Mouse (Mus musculus): ENCODE data around the gene Gm42421. TPM values are rescaled to one million over a fixed set of nuclear protein-coding genes. Genes with fewer than 3 reads are reported as not detected.

Gm42421 gene
- 1.5 and 2.6 TPM in 2 replicates for polyA plus RNA-seq (2015; fragmentation: Nextera tagmentation; extraction: Ambion mirVana)

DNA sequence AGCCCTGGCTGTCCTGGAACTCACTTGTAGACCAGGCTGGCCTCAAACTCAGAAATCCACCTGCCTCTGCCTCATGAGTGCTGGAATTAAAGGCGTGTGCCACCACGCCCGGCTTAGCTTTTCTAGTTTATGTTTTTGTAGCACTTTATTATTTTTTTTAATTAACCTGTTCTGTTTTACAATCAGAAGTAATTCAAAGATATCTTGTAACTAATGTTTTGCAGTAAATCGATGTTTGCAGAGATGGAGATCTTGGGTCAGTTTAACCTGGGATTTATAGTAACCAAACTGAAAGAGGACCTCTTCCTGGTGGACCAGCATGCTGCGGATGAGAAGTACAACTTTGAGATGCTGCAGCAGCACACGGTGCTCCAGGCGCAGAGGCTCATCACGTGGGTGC lies at the start of gene Gm42421:
Gene Gm42421 (plus strand): TSS at position 301 of the 400 bp plus-strand sequence.
- WGBS, result 95% methylated on average over 8 of the region's 8 CpGs
- no peak within 1 kb of the TSS for H3K4me3 ChIP-seq
- H3K4me1 ChIP-seq (replicated peaks), result no peaks in the 10 kb centered on the region
- H3K27me3 ChIP-seq, result no peaks in the 10 kb centered on the region
- no peaks in the 10 kb centered on the region for H3K9me3 ChIP-seq
- H3K27ac ChIP-seq (replicated peaks), result no peak within 1 kb of the TSS
- no peak within 1 kb of the TSS for H3K4me2 ChIP-seq
- no peak within 1 kb of the TSS for H3K9ac ChIP-seq
- H3K36me3 ChIP-seq, result peaks cover 78% of the 10 kb centered on the region
- ATAC-seq (ENCODE audit: low FRiP score, low read depth), result no peak

DNA sequence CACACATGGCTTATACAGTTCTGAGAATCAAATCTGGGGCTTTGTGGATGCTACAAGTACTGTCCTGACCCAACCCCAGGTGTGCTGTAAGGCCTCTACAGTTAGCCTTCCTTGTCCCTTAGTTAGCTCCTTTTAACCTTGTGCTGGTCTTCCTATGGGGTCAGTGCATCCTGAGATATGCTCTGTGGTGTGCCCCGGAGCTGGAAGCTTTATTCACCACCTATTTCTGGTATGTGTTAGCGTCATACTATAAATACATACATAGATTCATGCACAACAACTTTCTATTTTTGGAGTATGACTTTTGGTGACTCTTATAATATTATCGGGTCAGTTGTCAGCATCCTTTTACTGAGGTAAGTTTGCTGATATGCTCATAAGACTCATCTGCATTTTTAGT lies 42.7 kb upstream of the Gm42421 start:
- ATAC-seq (ENCODE audit: low FRiP score, low read depth), result no peak
- H3K27ac ChIP-seq (replicated peaks), result no peak overlapping the region
- H3K36me3 ChIP-seq, result peaks cover 88% of the 10 kb centered on the region
- WGBS, result 98% methylated on average over 3 of the region's 3 CpGs
- no peaks in the 10 kb centered on the region for H3K27me3 ChIP-seq
- H3K9ac ChIP-seq, result no peak overlapping the region
- H3K4me2 ChIP-seq, result no peak overlapping the region
- H3K4me1 ChIP-seq (replicated peaks), result no peaks in the 10 kb centered on the region
- no peak overlapping the region for H3K4me3 ChIP-seq
- H3K9me3 ChIP-seq, result no peaks in the 10 kb centered on the region

DNA sequence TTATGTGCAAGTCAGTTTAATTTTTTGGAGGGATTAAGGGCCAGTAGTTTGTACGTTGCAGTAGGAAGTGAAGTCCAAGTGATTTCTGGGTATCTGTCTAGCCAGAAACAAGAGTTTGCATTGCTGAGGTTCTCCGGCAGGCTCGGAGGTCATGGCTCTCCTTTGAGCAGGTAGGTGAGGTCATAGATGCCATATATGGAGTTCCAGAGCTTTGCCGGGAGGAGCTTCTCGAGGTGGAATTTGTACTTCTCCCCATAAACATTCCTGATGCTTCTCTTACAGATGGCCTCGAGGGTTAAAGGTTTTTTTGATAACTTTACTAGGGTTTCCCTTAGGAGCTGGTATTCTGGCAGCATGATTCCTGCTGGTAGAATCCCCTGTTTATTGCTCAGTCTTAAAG lies 37.2 kb upstream of the Gm42421 start:
- H3K4me1 ChIP-seq (replicated peaks), result no peaks in the 10 kb centered on the region
- H3K4me2 ChIP-seq, result no peak overlapping the region
- no peak overlapping the region for H3K9ac ChIP-seq
- WGBS, result 92% methylated on average over 6 of the region's 6 CpGs
- no peak overlapping the region for H3K27ac ChIP-seq (replicated peaks)
- H3K36me3 ChIP-seq, result peaks cover 58% of the 10 kb centered on the region
- H3K4me3 ChIP-seq, result no peak overlapping the region
- ATAC-seq (ENCODE audit: low FRiP score, low read depth), result no peak
- H3K27me3 ChIP-seq, result no peaks in the 10 kb centered on the region
- no peaks in the 10 kb centered on the region for H3K9me3 ChIP-seq

DNA sequence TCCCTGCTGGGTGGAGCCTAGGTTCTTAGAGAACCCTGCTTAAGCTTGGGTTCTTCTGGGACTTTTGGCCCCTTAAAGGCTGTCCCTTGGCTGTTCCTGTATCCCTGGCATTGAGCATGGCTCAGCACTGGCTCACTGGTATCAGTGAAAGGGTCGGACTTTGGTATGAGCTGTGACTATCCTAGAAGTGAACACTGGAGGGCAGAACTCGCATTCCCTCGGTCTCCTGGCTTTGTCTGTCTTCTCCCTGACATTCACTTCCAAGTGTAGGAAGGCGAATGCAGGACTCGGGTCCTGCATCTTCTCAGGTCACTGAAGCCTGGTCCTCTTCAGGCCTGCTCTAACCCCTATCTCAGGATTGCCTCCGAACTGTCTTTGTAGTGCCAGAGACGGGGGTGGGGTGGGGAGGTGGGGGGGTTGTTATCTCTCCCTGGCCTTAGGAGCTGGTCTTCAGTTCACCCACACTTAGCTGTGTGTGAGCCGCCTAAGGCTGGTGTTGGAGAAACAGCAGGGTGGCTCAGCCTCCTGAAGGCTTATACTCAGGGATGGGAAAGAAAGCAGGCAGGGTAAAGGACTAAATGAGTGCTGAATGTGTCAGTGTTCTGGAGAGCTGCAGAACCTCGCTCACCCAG lies 35.6 kb upstream of the Gm42421 start:
- H3K9me3 ChIP-seq, result no peaks in the 10 kb centered on the region
- no peak for ATAC-seq (ENCODE audit: low FRiP score, low read depth)
- no peak overlapping the region for H3K4me3 ChIP-seq
- no peaks in the 10 kb centered on the region for H3K27me3 ChIP-seq
- no peak overlapping the region for H3K4me2 ChIP-seq
- no peaks in the 10 kb centered on the region for H3K4me1 ChIP-seq (replicated peaks)
- H3K27ac ChIP-seq (replicated peaks), result no peak overlapping the region
- peaks cover 49% of the 10 kb centered on the region for H3K36me3 ChIP-seq
- WGBS, result 79% methylated on average over 9 of the region's 9 CpGs
- no peak overlapping the region for H3K9ac ChIP-seq

DNA sequence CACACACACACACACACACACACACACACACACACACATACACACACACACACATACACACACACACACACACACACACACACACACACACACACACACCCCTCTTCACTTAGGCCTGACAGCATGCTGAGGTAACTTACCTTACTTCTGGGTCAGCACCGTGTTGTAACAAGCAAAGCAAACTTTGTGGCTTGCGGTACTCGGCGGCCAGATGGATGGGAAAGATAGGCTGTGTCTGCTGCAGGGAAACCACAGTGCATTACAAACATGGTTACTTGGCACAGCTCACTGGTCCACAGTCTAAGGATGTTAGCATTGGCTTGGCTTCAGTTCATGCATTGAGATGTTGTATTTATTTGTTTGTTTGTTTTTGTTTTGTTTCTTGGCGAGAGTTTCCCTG lies 34.6 kb upstream of the Gm42421 start:
- Histone ChIP-seq H3K36me3 (peaks cover 49% of the 10 kb centered on the region), H3K27me3 (no peaks in the 10 kb centered on the region), H3K4me1 (replicated peaks) (no peaks in the 10 kb centered on the region), H3K4me2 (no peak overlapping the region), H3K4me3 (no peak overlapping the region), H3K27ac (replicated peaks) (no peak overlapping the region), H3K9me3 (no peaks in the 10 kb centered on the region), H3K9ac (no peak overlapping the region)
- WGBS, result 83% methylated on average over 5 of the region's 5 CpGs
- no peak for ATAC-seq (ENCODE audit: low FRiP score, low read depth)

DNA sequence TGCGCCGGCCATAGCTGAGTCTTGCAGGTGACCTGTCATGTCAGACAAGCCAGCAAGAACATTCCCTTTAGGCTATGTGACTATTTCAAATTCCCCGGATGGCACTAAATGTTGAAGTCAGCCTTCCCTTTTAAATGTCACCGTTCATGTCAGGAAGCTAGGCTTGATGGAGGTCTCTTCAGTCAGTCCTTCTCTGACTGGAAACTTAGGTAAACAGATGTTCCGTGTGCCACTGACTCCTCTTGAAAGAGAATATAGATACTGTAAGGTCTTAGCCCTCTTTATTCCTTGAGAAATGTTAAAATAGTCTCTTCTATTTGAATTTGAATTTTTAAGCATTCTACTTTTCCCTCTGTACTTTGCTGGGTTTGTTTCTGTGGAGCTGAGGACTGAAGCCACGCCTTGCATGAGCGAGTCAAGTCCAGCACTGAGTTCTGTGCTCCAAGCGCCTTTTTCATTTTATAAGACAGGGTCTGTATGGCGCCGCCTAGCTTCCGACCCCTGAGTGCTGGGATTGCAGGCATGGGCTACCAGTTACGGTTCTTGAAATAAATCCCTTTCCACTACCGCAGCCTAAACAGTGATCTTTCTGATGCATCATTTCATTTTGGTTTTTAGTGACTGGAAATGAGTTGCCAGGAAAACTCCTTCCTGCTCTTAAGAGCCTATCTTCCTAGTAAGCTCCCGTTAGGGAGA lies 30.2 kb upstream of the Gm42421 start, which contains the start of gene Ankrd61:
Gene Ankrd61 (minus strand): TSS at position 51 of the 696 bp plus-strand sequence.
- Histone ChIP-seq H3K4me1 (replicated peaks) (no peaks in the 10 kb centered on the region), H3K4me2 (no peak within 1 kb of the TSS), H3K9me3 (no peaks in the 10 kb centered on the region), H3K36me3 (peaks cover 45% of the 10 kb centered on the region), H3K27me3 (no peaks in the 10 kb centered on the region), H3K27ac (replicated peaks) (no peak within 1 kb of the TSS), H3K4me3 (no peak within 1 kb of the TSS), H3K9ac (no peak within 1 kb of the TSS)
- ATAC-seq (ENCODE audit: low FRiP score, low read depth), result no peak
- WGBS, result 89% methylated on average over 14 of the region's 14 CpGs

DNA sequence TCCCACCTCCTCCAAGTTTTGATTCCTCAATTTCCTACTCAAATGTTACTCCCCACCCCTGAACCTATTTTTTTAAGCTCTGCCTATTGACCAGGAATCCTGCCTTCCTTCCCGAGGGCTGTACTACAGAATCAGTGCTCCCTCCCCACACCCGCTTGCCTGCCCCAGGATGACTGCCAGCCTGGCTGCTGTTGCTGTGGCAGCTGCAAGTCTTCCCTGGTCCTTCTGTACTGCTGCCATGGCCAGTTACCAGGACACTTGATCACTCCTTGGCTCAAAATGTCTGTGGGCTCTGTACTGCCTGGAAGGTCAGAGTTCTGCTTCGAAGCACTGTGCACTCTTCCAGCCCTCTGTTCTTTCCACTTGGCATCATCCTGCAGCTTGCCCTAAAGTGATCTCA lies 25.9 kb upstream of the Gm42421 start:
- Histone ChIP-seq H3K36me3 (peaks cover 67% of the 10 kb centered on the region), H3K9ac (no peak overlapping the region), H3K4me2 (no peak overlapping the region), H3K4me1 (replicated peaks) (no peaks in the 10 kb centered on the region), H3K4me3 (no peak overlapping the region), H3K27ac (replicated peaks) (no peak overlapping the region), H3K27me3 (no peaks in the 10 kb centered on the region), H3K9me3 (no peaks in the 10 kb centered on the region)
- 79% methylated on average over 3 of the region's 3 CpGs for WGBS
- ATAC-seq (ENCODE audit: low FRiP score, low read depth), result no peak

DNA sequence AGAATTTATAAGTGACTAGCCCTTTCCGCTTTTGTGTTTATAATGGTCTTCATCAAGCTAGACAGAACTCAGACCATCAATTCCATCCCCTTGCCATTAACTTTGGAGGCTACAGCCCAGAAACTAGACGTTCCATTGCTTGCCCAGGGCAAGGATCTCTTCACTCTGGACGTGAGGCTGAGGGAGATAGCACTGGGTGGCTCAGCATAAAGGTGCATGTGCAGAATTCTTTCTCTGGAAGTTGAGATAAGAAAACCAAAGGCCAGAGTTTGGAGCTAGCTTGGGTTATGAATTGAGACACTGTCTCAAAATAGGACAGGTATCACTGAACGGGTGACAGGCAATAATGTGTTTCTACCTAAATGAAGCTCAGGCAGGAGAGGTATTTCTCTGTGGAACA lies 24.2 kb upstream of the Gm42421 start:
- Histone ChIP-seq H3K27ac (replicated peaks) (no peak overlapping the region), H3K4me3 (no peak overlapping the region), H3K9ac (no peak overlapping the region), H3K4me2 (no peak overlapping the region), H3K27me3 (no peaks in the 10 kb centered on the region), H3K9me3 (no peaks in the 10 kb centered on the region), H3K36me3 (peaks cover 50% of the 10 kb centered on the region), H3K4me1 (replicated peaks) (peaks cover 15% of the 10 kb centered on the region)
- no peak for ATAC-seq (ENCODE audit: low FRiP score, low read depth)
- 96% methylated on average over 4 of the region's 4 CpGs for WGBS

DNA sequence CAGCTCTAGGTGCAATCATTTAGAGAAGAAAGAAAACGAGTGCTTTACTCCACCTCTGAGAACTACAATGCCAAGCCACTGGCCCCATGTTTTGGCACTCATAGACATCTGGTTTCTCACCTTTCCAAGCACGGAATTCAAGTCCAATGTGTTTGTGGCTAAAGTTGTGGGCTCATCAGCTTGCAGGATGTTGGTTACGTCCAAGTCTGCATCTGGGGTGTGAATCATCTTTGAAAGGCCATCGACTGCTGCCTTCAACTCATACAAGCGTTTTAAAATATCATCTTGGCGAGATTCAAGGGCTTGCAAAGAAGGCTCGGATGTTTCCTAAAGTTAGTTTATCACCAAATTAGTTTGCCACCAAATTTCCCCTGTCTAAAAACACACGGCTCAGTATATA lies 21.5 kb upstream of the Gm42421 start:
- Histone ChIP-seq H3K27ac (replicated peaks) (no peak overlapping the region), H3K36me3 (peaks cover 38% of the 10 kb centered on the region), H3K4me1 (replicated peaks) (peaks cover 26% of the 10 kb centered on the region), H3K27me3 (no peaks in the 10 kb centered on the region), H3K4me2 (no peak overlapping the region), H3K9me3 (no peaks in the 10 kb centered on the region), H3K9ac (no peak overlapping the region), H3K4me3 (no peak overlapping the region)
- WGBS, result 87% methylated on average over 8 of the region's 8 CpGs
- ATAC-seq (ENCODE audit: low FRiP score, low read depth), result no peak

DNA sequence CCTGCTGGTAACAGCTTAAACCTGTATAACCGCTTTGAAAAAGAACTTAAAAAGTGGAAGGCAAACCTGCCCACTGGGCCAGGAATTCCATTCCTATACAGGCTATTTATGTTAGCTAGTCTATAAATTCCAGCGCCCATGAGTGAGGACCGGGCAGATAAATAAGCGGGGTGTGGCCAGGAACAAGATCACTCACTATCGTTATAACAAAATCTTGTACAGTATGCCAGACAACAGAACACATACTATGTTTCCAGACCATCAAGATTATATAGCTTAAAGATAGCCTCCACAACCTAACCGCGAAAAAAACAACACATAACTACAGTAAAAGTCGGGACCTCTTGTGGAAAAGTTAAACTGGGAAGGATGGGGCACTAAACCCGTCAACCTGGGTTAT lies 19.0 kb upstream of the Gm42421 start:
- Histone ChIP-seq H3K36me3 (peaks cover 16% of the 10 kb centered on the region), H3K4me1 (replicated peaks) (peaks cover 26% of the 10 kb centered on the region), H3K4me3 (peak overlapping the region; percentile 59), H3K27ac (replicated peaks) (peak overlapping the region; percentile 89), H3K4me2 (peak overlapping the region; percentile 77), H3K9me3 (no peaks in the 10 kb centered on the region), H3K9ac (peak overlapping the region; percentile 64), H3K27me3 (no peaks in the 10 kb centered on the region)
- WGBS, result 4% methylated on average over 9 of the region's 9 CpGs
- no peak for ATAC-seq (ENCODE audit: low FRiP score, low read depth)

DNA sequence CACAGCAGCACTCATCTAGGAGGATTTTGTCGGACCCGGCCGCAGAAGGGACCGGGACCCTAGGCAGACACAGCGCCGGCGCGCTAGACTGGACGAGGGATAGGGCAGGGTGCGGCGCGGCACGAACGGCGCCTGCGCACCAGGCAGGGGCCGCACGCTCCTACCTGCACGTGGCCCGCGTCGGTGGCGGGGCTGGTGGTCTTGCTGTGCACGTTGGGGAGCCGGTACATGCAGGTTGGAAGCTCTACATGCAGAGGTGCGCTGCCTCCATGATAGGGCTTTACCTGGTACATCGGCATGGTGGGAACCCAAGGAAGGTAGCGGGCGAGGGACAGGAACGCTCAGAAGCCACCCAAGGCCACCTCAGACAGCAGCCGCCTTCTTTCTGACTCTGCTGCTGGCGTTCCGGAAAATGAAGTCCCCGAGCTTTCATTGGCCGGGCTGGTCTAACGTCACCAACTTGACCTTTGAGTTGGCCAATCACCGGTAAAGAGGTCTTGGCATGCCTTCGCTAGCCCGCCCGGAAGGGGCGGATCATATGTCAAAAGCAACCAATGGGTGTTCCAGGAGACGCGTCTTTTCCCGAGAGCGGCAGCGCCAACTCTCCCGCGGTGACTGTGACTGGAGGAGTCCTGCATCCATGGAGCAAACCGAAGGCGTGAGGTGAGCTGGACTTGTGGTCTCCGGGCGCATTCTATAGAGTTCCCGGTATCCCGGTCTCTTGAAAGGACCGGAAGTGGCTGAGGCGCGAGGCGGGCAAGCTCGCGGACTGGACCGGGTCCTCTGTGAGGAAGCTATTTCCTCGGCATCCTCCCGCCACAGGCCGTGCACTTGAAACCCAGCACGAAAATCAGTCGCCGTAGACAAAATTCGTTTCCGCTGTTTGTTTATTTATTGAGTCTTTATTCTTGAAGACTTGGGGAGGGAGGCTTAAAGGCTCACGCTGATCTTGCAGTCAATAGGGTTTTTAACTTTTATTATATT lies 18.3 kb upstream of the Gm42421 start, which contains the start of the genes Aimp2 and Pms2:
Gene Aimp2 (minus strand): TSS at position 431 of the 984 bp plus-strand sequence.
Gene Pms2 (plus strand): TSS at position 548 of the 984 bp plus-strand sequence.
- WGBS, result under 1% methylated on average over 70 of the region's 70 CpGs
- Histone ChIP-seq H3K36me3 (peaks cover 13% of the 10 kb centered on the region), H3K4me1 (replicated peaks) (peaks cover 26% of the 10 kb centered on the region), H3K4me3 (peak within 1 kb of the TSS; percentile 59), H3K4me2 (peak within 1 kb of the TSS; percentile 82), H3K27ac (replicated peaks) (peak within 1 kb of the TSS; percentile 89), H3K27me3 (no peaks in the 10 kb centered on the region), H3K9ac (peak within 1 kb of the TSS; percentile 64), H3K9me3 (no peaks in the 10 kb centered on the region)
- peak; percentile 99 for ATAC-seq (ENCODE audit: low FRiP score, low read depth)

Measured in hindbrain, embryonic 15.5 days (tissue).